Mouse (Mus musculus) small intestine, adult 2 months (tissue): ENCODE measurements around the gene Asah2.

Source experiments
- CTCF ChIP-seq: fragments of 200-500 bp; IDR thresholded peaks from 2 replicates; pipeline ENCODE4 v1.5.1; 2012; ENCODE audit warnings: low read depth, mild to moderate bottlenecking, control low read depth, inconsistent platforms, low read length, moderate library complexity, mixed read lengths; ENCODE audit not compliant: insufficient replicate concordance, insufficient read length; ENCODE audit errors: extremely low read depth
- POLR2A ChIP-seq: fragments of 200-500 bp; IDR thresholded peaks from 2 replicates; pipeline ENCODE4 v1.6.1; 2012; ENCODE audit warnings: low read depth, mild to moderate bottlenecking, control low read depth, inconsistent platforms, low read length, moderate library complexity

DNA sequence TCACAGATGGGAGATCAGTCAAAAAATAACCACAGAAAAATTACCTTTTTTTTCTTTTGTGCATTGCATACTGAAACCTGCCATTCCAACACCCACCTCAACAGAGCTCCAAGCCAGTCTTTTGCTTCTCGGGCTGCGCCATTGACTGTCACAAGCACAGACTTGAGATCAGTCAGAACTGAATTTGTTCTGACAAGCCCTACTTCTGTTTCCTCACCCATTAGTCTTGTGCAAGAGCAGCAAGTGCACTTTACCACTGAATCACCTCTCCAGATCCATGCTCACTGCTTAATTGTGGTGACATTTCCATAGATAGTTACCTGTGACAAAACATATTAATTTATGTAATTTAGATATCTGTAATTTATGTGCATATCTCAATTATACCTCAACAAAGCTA, 147.6 kb downstream of the Asah2 start:
- TF ChIP-seq CTCF (no peak), POLR2A (no peak)
